Mouse (Mus musculus): ENCODE measurements around the gene Tmeff1.

Gene Tmeff1

DNA sequence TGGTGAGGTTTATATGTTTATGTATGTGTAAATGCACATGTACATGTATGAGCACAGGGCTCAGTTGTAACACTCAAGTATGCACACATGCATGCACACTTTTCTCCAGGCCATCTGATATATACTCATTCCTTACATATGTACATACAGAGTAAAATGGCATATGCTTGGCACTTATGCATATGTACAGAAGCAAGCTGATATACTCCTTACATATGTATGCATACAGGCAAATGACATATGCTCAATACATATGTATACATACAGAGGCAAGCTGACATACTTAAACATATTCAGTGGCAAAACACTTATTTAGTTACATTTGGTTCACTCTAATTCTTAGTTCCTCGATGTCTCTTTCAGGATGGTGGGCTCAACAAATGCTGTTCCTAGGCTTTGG, 7.1 kb upstream of the Tmeff1 start:
- DNase-seq, result no peak

DNA sequence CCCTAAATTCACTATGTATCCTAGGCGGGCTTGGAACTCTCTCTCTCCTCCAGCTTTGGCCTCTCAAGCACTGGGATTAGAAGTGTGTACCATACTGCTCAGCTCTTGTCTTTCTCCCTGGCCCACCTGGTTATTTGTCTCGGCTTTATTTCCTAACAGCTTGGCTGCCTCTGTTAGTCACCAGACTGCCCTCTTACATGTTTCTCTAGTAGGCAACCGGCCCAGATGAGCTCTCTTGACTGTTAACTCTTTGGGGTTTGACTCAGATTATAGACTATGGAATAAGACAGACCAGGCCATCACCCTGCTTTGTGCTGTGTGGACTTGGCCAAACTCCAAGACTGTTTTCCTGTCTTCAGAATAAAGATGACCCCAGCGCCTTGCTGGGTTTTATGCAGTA, 6.6 kb upstream of the Tmeff1 start:
- DNase-seq, result no peak

DNA sequence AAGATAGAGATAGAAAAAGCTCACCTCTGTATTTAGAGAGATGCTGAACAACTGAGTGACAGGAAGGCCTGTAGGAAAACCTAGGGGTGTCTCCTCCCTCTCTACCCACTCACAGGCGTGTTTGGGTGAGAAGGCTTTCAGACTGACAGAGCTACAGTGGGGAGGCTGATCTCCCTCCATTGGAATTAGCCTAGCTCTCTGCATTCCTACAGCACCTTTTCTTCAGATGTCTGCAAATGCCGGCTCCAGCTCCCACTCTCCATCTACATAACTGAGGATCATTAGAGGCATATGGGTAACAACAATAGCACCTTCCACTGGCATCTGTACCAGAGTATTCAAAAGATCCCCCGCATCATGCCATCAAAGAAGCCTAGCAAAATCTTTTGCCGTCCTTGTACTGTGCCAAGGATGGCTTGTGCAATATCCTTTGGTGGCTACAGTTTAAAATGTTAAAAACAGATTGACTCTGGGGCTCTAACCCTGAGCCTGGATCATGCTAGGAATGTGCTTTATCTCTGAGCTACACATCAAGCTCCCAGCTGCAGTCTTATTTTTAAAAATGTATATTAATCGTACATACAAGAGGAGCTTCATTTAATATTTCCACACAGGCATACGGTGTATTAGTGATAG, 5.4 kb upstream of the Tmeff1 start:
- no peak for DNase-seq

DNA sequence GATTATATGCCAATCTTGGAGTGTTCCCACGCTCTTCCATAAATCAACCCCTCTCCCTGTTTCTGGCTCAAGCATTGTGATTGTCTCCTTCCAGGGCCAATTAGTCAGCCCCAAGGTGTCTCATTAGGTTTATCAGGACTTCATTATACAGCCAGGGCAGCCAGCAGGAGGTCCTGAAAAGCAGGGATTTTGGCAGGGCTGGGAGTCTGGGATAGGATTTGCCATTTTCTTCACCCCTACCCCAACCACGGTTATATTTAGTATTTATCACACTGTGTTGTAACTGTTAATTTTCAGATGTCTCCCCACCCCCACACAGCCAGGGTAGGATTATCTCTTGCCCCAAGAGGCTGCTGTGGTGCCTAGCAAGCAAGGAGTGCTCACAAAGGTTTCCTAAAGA, 3.8 kb upstream of the Tmeff1 start:
- no peak for DNase-seq

DNA sequence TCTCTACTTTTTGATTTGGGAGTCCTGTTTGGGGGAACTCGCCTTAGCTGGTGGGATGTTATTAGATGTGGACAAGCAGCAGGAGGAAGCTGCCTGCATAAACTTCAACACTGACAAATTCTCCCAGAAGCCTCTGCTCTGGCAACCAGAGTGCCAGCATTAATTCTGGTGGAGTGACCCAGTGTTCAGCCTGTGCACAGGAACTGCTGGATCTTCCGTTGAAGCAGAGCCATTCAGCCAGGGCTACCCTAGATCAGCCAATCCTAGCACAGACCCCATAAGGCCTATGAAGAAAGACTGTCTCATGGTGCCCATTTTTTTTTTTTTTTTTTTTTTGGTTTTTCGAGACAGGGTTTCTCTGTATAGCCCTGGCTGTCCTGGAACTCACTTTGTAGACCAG, 3.0 kb upstream of the Tmeff1 start:
- no peak for DNase-seq

DNA sequence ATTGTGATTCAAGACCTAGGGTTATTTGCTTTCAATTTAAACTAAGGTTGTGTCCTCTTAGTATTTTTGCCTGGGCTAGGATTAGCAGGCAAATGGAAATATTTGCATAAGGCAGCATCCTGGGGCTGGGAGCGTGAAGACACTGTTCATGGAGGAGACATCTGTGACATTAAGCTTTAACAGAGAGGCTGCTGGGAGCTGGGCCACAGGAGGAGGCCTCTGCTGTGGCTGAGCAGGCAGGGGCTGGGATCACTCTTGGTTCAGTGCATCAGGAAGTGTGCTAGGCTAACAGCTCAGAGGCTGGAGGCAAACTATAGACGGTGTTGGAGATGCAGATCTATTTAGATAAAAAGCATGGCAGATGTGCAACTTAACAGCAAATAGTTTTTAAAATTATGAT, 2.0 kb upstream of the Tmeff1 start:
- no peak for DNase-seq

DNA sequence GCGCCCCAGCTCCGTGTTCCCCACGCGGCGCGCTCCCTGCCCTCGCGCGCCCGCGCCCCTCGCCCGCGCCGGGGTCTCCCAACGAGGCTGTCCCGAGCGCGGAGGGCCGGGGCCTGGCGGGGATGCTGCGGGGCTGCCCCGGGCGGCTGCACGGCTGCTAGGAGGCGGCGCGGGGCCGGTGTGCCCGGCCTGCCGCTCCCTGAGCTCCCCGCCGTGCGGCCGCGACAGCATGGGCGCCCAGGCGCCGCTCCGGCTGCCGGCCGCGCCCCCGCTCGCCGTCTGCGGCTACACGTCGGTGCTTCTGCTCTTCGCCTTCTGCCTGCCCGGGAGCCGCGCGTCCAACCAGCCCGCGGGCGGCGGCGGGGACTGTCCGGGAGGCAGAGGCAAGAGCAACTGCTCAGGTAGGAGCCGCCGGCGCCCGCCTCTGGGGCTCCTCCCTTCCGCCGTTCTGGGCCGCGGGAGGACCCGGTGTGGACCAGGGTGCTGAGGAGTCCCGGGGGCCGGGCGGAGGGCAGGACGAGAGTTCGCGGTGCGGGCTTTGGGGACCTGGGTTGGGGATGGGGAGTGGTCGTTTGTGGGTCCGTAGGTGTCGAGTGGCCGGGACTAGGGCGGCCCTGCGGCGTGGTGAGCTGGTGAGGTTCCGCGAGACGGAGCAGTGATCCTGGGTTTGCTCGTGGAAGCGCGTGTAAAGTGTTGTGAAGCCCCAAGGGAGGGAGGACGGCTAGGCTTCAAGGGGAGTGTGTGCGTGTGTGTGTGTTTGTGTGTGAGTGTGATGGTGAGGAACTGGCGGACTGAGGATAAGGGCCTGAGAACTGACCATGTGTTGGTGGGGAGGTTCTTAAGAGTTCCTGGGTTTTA, 496 bp downstream of the Tmeff1 start:
- DNase-seq, result peak; percentile 7 to 13

DNA sequence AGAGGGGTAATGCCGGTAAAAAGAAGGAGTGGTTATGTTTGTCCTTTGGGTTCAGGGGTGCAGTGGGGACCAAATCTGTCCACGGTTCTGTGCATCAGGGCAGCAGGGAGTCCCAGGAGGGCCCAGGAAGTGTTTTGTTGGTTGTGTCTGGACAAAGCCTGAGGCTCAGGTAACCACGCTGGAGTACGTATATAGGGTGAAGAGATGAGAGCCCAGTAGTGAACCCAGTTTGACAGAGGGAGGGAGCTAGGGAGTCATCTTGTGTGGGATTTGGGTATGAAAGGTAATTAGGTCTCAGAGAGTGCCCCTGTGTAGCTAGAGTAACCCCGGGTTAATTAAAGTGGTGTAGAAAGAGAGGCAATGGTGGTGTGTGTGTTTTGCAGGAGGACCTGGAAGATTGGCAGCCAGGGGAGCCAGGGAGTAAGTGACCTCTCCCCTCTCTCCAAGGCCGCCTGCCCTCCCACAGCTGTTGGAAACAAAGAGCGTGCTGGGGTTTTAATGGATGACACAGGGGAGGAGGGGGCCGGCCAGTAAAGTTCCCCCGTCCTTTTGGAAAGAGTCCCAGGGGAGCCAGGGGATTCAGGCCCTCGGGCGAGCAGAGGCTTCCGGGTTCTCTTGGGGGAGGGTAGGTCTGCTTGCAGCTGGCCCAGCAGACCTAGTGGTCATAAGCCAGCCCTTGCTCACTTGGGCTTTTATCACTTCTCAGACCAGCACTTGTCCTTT, 1.3 kb downstream of the Tmeff1 start:
- DNase-seq, result no peak

DNA sequence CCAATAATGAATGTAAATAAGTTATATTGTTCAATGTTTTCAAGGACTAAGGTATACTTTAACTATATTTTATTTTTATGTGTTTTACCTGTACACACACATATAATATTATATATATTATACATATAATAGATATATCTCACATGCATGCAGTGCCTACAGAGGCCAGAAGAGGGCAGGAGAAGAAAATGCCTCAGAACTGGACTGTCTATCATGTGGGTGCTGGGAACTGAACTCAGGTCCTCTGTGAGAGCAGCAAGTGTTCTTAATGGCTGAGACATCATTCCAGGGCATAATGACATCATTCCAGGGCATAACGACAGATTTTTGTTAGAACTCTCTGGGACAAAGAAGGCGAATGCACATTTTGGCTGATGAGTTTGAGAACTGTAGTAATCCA, 2.6 kb downstream of the Tmeff1 start:
- no peak for DNase-seq

DNA sequence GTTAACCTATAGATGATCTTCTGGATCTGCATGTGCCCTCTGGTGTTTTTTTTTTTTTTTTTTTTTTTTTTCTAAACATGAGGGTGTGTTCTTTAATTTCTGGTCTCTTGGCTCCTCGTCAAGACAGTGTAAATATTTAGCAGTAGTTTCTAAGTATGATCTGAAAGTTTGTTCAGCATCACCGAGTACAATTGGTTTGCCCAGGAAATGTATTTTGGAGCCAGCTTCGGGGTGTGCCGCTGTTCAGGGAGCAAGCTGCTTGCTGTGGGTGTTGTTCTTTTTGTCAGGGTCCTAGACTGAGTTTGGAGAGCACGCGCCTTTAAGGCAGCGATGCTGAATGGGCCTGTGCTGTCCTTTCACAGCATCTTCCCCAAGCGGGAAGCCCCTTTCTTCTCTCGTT, 3.6 kb downstream of the Tmeff1 start:
- no peak for DNase-seq

DNA sequence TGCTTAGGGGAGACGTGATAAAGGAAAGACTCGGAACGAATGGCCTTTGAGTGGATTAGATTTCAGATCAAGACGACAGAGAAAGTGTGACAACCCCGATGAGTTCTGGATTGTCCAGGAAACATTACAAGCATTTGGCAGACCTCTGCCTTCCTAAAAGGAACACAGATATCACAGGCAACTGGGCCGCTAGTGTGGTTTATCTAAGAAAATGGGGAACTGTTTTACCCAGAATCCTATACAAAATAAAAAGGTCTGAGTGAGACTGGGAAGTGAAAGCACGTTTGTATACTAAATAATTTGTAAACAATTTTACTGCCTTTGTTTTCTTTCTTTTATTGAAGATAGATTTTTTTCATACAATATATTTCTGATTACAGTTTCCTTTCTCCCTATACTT, 5.9 kb downstream of the Tmeff1 start:
- DNase-seq, result no peak

DNA sequence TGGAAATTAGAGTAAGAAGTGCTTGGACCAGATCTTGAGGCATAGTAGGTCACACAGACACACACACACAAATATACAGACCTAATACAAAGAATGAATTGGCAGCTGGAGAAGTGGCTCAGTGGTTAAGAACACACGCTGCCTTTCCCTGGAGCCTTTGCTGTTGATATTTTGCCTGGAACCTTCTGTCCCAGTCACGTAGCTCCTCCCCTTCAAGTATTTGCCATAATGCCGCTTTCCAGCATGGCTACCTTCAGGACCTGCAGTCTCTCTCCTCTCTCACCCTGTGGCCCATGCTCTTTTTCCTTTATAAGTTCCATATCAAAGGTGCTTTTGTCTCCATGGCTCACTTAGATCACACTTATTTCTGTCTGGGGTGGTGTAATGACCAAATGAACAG, 6.4 kb downstream of the Tmeff1 start:
- no peak for DNase-seq

DNA sequence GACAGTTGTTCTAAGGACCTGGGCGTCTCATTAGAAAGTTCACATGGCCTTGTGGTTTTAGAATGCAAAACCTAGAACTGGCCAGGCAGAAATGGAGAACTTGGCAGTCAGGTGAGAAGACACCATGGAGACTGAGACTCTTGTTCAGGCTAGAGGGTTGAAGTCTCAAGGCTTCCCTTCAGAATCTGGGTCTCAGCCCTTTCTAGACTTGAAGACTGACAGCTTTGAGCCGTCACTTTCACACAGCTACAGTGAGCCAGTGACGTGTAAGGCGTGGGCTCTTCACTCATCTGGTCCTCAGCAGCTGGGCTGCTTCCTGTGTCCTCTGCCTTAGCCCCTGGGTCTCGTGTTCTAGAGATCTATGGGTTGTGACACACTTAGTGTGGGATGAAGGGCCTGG, 7.4 kb downstream of the Tmeff1 start:
- DNase-seq, result no peak

DNA sequence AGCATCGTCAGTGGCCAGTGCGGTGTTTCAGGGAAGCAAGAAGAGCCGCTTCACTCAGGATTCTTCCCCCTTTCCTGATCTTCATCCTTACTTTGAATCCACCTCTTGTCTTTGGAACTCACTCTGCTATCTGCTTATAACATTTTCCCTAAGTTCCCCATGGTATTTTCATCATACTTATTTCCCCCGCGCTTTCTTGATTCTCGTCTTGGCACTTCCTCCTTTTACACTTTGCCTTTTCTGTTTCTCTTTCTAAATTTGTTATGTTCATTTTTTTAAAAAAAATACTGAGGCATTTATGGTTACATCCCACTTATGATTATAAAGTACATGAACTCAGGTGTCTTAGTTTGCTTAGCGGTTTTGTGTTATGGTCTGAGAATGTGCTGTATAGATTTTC, 7.9 kb downstream of the Tmeff1 start:
- DNase-seq, result no peak

DNA sequence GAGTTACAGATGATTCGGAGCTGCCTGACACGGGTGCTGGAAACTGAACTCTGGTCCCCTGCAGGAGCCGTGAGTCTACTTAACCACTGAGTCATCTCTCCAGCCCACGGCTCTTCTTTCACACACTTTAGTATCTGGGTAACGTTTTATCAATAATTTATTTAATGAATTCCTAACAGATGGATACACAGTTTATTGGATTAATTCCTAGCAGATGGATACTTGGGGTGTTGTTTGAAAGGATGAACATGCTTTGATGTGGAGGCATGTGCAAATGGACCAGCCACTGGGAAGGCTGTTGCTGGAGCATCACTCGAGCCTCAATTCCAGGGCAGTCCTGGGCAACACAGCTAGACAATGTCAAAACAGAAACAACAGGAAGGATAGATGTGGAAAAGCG, 11.1 kb downstream of the Tmeff1 start:
- DNase-seq, result no peak

DNA sequence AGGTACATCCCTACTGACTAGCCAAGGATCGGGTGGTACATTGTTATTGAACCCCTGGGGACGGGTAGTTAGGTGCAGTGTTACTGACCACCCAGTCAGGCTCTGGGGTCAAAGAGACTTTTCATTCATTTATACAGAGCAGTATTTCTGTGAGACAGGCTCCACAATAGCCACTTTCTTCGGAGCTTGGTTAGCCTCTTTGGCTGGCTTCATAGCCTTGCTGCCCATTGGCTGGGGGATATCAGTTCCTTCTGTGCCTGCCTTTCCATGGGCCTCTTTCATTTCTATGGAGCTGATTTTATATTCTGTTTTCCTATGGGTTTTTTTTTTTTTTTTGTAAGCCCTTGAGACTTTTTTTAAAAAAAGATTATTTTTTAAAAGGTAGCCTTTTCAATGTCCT, 20.7 kb downstream of the Tmeff1 start:
- DNase-seq, result no peak

DNA sequence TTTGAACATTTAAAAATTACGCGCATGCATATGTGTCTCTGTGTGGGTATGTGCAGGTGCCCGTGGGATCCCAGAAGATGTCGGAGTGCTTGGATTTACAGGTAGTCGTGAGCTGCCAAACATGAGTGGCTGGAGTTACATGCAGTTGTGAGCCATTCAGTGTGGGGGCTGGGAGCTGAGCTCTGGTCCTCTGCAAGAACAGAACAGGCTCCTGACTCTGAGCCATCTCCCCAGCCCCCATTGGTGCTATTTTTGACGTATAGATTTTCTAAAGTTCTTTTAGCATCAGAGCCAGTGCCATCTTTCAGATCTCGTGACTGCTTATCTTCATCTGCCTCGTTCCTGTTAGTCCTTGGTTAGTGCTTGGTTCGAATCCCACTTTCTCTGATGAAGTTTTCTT, 24.5 kb downstream of the Tmeff1 start:
- DNase-seq, result no peak

DNA sequence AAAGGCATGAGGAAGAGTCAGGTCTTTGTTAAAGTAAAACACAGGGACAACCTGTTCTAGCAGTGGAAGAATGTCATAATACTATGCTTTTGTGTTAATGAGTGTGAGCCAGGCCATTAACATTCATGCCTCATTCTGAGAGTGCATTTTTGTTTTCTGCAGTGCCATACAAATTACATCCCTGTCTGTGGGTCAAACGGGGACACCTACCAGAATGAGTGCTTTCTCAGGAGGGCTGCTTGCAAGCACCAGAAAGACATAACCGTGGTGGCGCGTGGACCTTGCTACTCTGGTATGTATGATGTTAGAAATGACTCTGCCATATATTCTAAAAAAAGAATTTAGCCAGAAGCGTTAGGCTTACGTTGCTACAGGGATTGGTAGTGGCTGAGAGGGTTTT, 25.3 kb downstream of the Tmeff1 start:
- DNase-seq, result no peak

DNA sequence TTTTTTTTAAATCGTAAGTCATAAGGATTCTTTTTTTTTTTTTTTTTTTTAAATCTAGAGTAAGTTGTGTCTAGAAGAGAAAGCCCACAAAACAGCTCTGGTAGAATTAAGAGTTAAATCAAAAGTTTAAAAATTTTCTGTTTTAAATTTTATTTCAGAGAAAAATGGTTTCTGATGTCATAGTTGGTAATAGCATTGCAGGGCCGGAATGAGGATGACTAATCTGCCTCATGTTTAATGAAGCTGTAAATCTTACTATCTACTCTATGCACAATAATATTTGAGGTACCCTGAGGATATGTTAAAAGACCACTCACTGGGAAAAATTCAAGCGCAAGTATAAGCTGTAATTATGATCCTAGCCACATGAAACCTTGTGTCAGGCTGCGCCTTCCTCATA, 30.5 kb downstream of the Tmeff1 start:
- no peak for DNase-seq

DNA sequence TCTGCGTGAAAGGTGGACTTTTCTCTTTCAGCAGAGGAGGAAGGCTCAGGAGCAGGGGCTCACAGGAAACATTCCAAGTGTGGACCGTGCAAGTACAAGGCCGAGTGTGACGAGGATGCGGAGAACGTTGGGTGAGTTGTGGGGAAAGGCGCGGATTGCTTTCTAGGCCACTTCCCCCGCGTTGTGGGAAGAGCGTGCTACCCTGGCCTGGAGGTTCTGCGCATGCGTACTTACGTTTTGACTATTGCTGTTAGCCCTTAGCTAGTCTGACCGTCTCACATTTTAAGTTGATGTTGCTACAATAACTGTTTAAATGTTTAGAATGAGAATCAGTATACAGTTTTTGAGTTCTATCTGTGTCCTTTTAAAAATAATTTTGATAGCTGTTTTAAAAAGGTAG, 32.2 kb downstream of the Tmeff1 start:
- DNase-seq, result no peak

DNA sequence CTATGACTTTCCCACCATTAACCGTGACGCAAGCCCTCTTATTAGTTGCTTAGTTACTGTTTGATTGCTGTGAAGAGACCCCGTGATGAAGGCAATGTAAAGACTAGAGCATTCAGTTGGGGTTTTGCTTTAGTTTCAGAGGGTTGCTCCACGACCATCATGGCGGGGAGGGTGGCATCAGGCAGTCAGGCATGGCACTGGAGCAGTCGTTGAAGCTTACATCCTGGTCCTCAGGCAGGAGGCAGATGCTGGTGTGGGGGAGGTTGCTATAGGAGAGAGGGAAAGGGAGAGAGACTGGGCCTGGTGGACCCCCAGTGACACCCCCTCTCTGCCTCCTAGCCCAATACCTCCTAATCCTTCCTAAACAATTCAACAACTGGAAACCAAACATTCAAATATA, 35.1 kb downstream of the Tmeff1 start:
- no peak for DNase-seq

DNA sequence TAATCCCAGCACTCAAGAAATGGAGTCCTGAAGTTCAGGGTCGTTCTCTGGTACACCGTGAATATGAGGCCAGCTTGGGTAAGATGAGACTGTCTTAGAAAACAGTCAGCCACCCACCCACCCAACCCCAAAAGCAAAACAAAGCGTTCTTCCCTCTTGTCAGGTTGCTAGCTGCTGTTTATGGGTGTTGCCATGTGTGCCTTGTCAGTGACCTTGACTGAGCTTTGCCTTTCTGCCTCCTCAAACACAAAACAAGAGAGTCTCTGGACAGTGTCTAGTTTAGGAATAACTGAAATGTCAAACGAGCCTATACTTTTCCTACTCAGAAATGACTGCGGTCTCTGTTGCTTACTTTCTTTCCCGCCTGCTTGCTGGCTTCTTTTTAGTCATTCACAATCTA, 37.3 kb downstream of the Tmeff1 start:
- no peak for DNase-seq

DNA sequence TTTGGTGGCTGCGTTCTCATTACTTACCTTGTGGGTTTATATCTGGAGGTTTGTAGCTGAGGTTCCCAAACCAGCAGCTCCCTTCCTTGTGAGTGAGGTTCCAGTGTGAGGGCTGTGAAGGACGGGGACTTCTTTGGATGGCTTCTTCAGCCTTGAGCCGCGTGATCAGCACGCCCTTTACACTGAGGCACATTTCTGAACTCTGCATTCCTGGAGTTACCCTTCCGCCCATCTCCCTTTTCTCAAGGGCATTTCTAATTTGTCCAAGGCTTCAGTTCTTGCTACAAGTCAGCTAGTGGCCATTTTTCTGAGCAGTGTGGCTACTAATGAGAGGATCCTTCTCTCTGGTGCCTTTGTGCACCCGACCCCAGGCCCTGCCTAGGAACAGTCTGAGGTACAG, 38.0 kb downstream of the Tmeff1 start:
- DNase-seq, result no peak

DNA sequence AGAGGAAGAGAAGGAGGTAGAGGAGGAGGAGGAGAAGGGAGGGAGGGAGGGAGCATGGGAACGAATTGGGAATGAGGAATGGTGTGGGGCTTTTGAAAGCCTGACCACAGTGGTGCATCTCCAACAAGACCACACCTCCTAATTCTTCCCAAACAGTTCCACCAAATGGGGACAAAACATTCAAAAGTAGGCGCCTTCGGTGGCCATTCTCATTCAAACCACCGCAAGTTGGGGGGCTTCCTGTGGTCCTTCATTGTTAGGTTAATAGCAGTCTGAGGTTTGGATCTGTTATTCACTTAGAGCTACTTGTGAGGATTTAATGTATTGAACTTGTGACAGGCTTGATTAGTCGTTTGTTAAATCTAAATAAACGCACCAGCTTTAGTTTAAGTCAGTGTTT, 40.0 kb downstream of the Tmeff1 start:
- DNase-seq, result no peak
